Mouse (Mus musculus) brain, embryonic 14.5 days (tissue): Measurements from ENCODE around the gene Nedd9.

Source experiments
- CTCF ChIP-seq: fragments of 200-500 bp; IDR thresholded peaks from 2 replicates; pipeline ENCODE4 v1.5.1; 2012; ENCODE audit warnings: inconsistent platforms, mild to moderate bottlenecking, moderate library complexity, borderline replicate concordance; ENCODE audit not compliant: insufficient read depth, insufficient read length; ENCODE audit errors: extremely low read depth
- POLR2A ChIP-seq: fragments of 200-500 bp; IDR thresholded peaks from 2 replicates; pipeline ENCODE4 v1.6.1; 2012; ENCODE audit warnings: mild to moderate bottlenecking, inconsistent platforms, borderline replicate concordance; ENCODE audit not compliant: poor library complexity, insufficient read depth, insufficient read length, severe bottlenecking; ENCODE audit errors: extremely low read depth

- no peak for TF ChIP-seq CTCF
- TF ChIP-seq POLR2A = no peak
Observed at GRCm38 (mm10) chr13:41280696-41281095, 206.5 kb downstream of the Nedd9 start.
